Mouse (Mus musculus) hindbrain, embryonic 14.5 days (tissue): Measurements from ENCODE around the gene Kcnj11. TPM values are rescaled to one million over a fixed set of nuclear protein-coding genes. Genes with fewer than 3 reads are reported as not detected.

ENCODE experiments used
- ATAC-seq: fragments of 200-750 bp; cut with Nextera tagmentation; 2 replicates; pipeline ENCODE4 v1.8.0; 2017; ENCODE audit warnings: moderate number of reproducible peaks, mild to moderate bottlenecking, moderate TSS enrichment, moderate library complexity; ENCODE audit not compliant: low FRiP score
- DNase-seq: peaks from one replicate; pipeline ENCODE4 v3.0.0-alpha.2; 2015; ENCODE audit warnings: low spot score
- H3K27ac ChIP-seq: fragments of 300-500 bp; sonication (generic); 2 replicates; pipeline ENCODE4 v1.5.1; 2014; ENCODE audit warnings: mild to moderate bottlenecking, moderate library complexity
- H3K27me3 ChIP-seq: fragments of 300-500 bp; sonication (generic); 2 replicates; pipeline ENCODE4 v1.6.1; 2014; ENCODE audit warnings: mild to moderate bottlenecking, low read length, mixed read lengths; ENCODE audit not compliant: control insufficient read depth, insufficient read depth
- H3K36me3 ChIP-seq: fragments of 300-500 bp; sonication (generic); replicated peaks from 2 replicates; pipeline ENCODE4 v1.6.1; 2014; ENCODE audit not compliant: control insufficient read depth, insufficient read depth
- H3K4me1 ChIP-seq: fragments of 300-500 bp; sonication (generic); replicated peaks from 2 replicates; pipeline ENCODE4 v1.6.1; 2014; ENCODE audit warnings: antibody characterized with exemption, low read length, mixed read lengths; ENCODE audit not compliant: control insufficient read depth, insufficient read depth
- H3K4me2 ChIP-seq: fragments of 300-500 bp; sonication (generic); replicated peaks from 2 replicates; pipeline ENCODE4 v1.6.1; 2014; ENCODE audit warnings: mild to moderate bottlenecking, moderate library complexity
- H3K4me3 ChIP-seq: fragments of 300-500 bp; sonication (generic); replicated peaks from 2 replicates; pipeline ENCODE4 v1.5.1; 2014; ENCODE audit warnings: mild to moderate bottlenecking, low read length
- H3K9ac ChIP-seq: fragments of 300-500 bp; sonication (generic); 2 replicates; pipeline ENCODE4 v1.6.1; 2014
- H3K9me3 ChIP-seq: fragments of 300-500 bp; sonication (generic); 2 replicates; pipeline ENCODE4 v1.6.1; 2016; ENCODE audit warnings: low read length; ENCODE audit not compliant: control insufficient read depth
- WGBS: fragments of 180-500 bp; shearing (Covaris S2); extraction: QIAGEN DNeasy Blood & Tissue Kit; methylation state at CpG from one replicate; pipeline ENCODE4 v1.1.7; 2014; 5-methylcytosine and 5-hydroxymethylcytosine counted together
- polyA plus RNA-seq: library from polyadenylated mRNA; unstranded; fragments of >200 nt; fragmentation: Nextera tagmentation; extraction: Ambion mirVana; gene quantifications from 2 replicates; pipeline ENCODE4 v1.2.1, GENCODE M21; 2014

Gene Kcnj11
- polyA plus RNA-seq, 1 experiment from 2014 or later: 1.2 TPM

GRCm38 (mm10) chr7:46076844-46077243, 23.7 kb downstream of the Kcnj11 start:
- H3K36me3 ChIP-seq: peaks cover 97% of the 10 kb centered on the region
- H3K4me2 ChIP-seq: no peak overlapping the region
- no peaks in the 10 kb centered on the region for H3K27me3 ChIP-seq
- no peak for DNase-seq
- no peaks in the 10 kb centered on the region for H3K9me3 ChIP-seq
- H3K4me1 ChIP-seq: no peaks in the 10 kb centered on the region
- no peak overlapping the region for H3K4me3 ChIP-seq
- 91% methylated on average over 7 of the region's 7 CpGs for WGBS
- H3K27ac ChIP-seq: no peak overlapping the region
- no peak overlapping the region for H3K9ac ChIP-seq
- ATAC-seq: no peak

GRCm38 (mm10) chr7:46068831-46069230, 31.7 kb downstream of the Kcnj11 start:
- no peak overlapping the region for H3K4me3 ChIP-seq
- H3K27ac ChIP-seq: no peak overlapping the region
- peaks cover 91% of the 10 kb centered on the region for H3K36me3 ChIP-seq
- H3K27me3 ChIP-seq: no peaks in the 10 kb centered on the region
- no peak overlapping the region for H3K4me2 ChIP-seq
- no peak overlapping the region for H3K9ac ChIP-seq
- WGBS: 98% methylated on average over 8 of the region's 8 CpGs
- no peaks in the 10 kb centered on the region for H3K9me3 ChIP-seq
- no peaks in the 10 kb centered on the region for H3K4me1 ChIP-seq
- DNase-seq: no peak
- no peak for ATAC-seq

- WGBS: 96% methylated on average over 6 of the region's 6 CpGs
- ATAC-seq: no peak
These were observed 37.3 kb downstream of the Kcnj11 start for GRCm38 (mm10) chr7:46063296-46063695.

GRCm38 (mm10) chr7:46061614-46062013, 39.0 kb downstream of the Kcnj11 start:
- H3K4me2 ChIP-seq: no peak overlapping the region
- H3K9ac ChIP-seq: no peak overlapping the region
- DNase-seq (no peak), ATAC-seq (no peak)
- no peak overlapping the region for H3K27ac ChIP-seq
- no peaks in the 10 kb centered on the region for H3K27me3 ChIP-seq
- H3K4me3 ChIP-seq: no peak overlapping the region
- no peaks in the 10 kb centered on the region for H3K9me3 ChIP-seq
- peaks cover 88% of the 10 kb centered on the region for H3K36me3 ChIP-seq
- H3K4me1 ChIP-seq: no peaks in the 10 kb centered on the region
- 98% methylated on average over 16 of the region's 16 CpGs for WGBS

More at GRCm38 (mm10) chr7:46063296-46063695, 37.3 kb downstream of the Kcnj11 start:
- Histone ChIP-seq H3K9me3 (no peaks in the 10 kb centered on the region), H3K27me3 (no peaks in the 10 kb centered on the region), H3K27ac (no peak overlapping the region), H3K36me3 (peaks cover 90% of the 10 kb centered on the region), H3K9ac (no peak overlapping the region), H3K4me2 (no peak overlapping the region), H3K4me3 (no peak overlapping the region), H3K4me1 (no peaks in the 10 kb centered on the region)
- DNase-seq: no peak

GRCm38 (mm10) chr7:46060688-46061087, 39.9 kb downstream of the Kcnj11 start:
- Histone ChIP-seq H3K4me2 (no peak overlapping the region), H3K4me3 (no peak overlapping the region), H3K36me3 (peaks cover 87% of the 10 kb centered on the region), H3K4me1 (no peaks in the 10 kb centered on the region), H3K27me3 (no peaks in the 10 kb centered on the region), H3K27ac (no peak overlapping the region), H3K9ac (no peak overlapping the region), H3K9me3 (no peaks in the 10 kb centered on the region)
- no peak for ATAC-seq
- WGBS: 98% methylated on average over 8 of the region's 8 CpGs
- DNase-seq: no peak

- WGBS: 95% methylated on average over 11 of the region's 11 CpGs
- DNase-seq: no peak
These were observed 41.7 kb downstream of the Kcnj11 start for GRCm38 (mm10) chr7:46058882-46059281.

GRCm38 (mm10) chr7:46053566-46053965, 47.0 kb downstream of the Kcnj11 start:
- Histone ChIP-seq H3K4me3 (no peak overlapping the region), H3K4me2 (no peak overlapping the region), H3K27me3 (no peaks in the 10 kb centered on the region), H3K36me3 (peaks cover 78% of the 10 kb centered on the region), H3K4me1 (no peaks in the 10 kb centered on the region), H3K27ac (no peak overlapping the region), H3K9me3 (no peaks in the 10 kb centered on the region), H3K9ac (no peak overlapping the region)
- ATAC-seq (no peak), DNase-seq (no peak)
- 79% methylated on average over 3 of the region's 3 CpGs for whole genome bisulfite sequencing

More at GRCm38 (mm10) chr7:46058882-46059281, 41.7 kb downstream of the Kcnj11 start:
- H3K4me1 ChIP-seq: no peaks in the 10 kb centered on the region
- H3K36me3 ChIP-seq: peaks cover 92% of the 10 kb centered on the region
- no peak overlapping the region for H3K4me2 ChIP-seq
- no peak for ATAC-seq
- H3K27ac ChIP-seq: no peak overlapping the region
- no peaks in the 10 kb centered on the region for H3K9me3 ChIP-seq
- H3K4me3 ChIP-seq: no peak overlapping the region
- no peak overlapping the region for H3K9ac ChIP-seq
- no peaks in the 10 kb centered on the region for H3K27me3 ChIP-seq

GRCm38 (mm10) chr7:46052161-46052821, 48.3 kb downstream of the Kcnj11 start:
- Histone ChIP-seq H3K27ac (no peak overlapping the region), H3K27me3 (no peaks in the 10 kb centered on the region), H3K4me1 (no peaks in the 10 kb centered on the region), H3K9me3 (no peaks in the 10 kb centered on the region), H3K9ac (no peak overlapping the region), H3K36me3 (peaks cover 81% of the 10 kb centered on the region), H3K4me3 (no peak overlapping the region), H3K4me2 (no peak overlapping the region)
- ATAC-seq (no peak), DNase-seq (no peak)
- 94% methylated on average over 4 of the region's 4 CpGs for WGBS

- no peak for ATAC-seq
- 72% methylated on average over 7 of the region's 7 CpGs for WGBS
- Histone ChIP-seq H3K4me3 (no peak overlapping the region), H3K36me3 (peaks cover 79% of the 10 kb centered on the region), H3K9me3 (no peaks in the 10 kb centered on the region), H3K9ac (no peak overlapping the region), H3K27ac (no peak overlapping the region), H3K4me2 (no peak overlapping the region), H3K4me1 (no peaks in the 10 kb centered on the region), H3K27me3 (no peaks in the 10 kb centered on the region)
- DNase-seq: no peak
These were observed 50.6 kb downstream of the Kcnj11 start for GRCm38 (mm10) chr7:46049981-46050380.
